Mouse (Mus musculus) stomach, postnatal 0 days (tissue): ENCODE data around the gene Tcap. TPM values are rescaled to one million over a fixed set of nuclear protein-coding genes. Genes with fewer than 3 reads are reported as not detected.

Experiments used
- ATAC-seq: fragments of 200-750 bp; cut with Nextera tagmentation; 2 replicates; pipeline ENCODE4 v1.8.0; 2017; ENCODE audit not compliant: low FRiP score, low TSS enrichment
- DNase-seq: peaks from one replicate; pipeline ENCODE4 v3.0.0-alpha.2; 2016; ENCODE audit warnings: low spot score
- H3K27ac ChIP-seq: fragments of 300-500 bp; sonication (generic); replicated peaks from 2 replicates; pipeline ENCODE4 v1.5.1; 2014; ENCODE audit warnings: mild to moderate bottlenecking, control low read depth
- H3K27me3 ChIP-seq: fragments of 300-500 bp; sonication (generic); 2 replicates; pipeline ENCODE4 v1.6.1; 2014; ENCODE audit warnings: low read length; ENCODE audit not compliant: control insufficient read depth, insufficient read depth
- H3K36me3 ChIP-seq: fragments of 300-500 bp; sonication (generic); 2 replicates; pipeline ENCODE4 v1.6.1; 2014; ENCODE audit warnings: low read length, mixed read lengths; ENCODE audit not compliant: control insufficient read depth, insufficient read depth
- H3K4me1 ChIP-seq: fragments of 300-500 bp; sonication (generic); replicated peaks from 2 replicates; pipeline ENCODE4 v1.6.1; 2014; ENCODE audit warnings: antibody characterized with exemption; ENCODE audit not compliant: control insufficient read depth, insufficient read depth
- H3K4me2 ChIP-seq: fragments of 300-500 bp; sonication (generic); replicated peaks from 2 replicates; pipeline ENCODE4 v1.6.1; 2014; ENCODE audit warnings: low read depth, mild to moderate bottlenecking, control low read depth, moderate library complexity
- H3K4me3 ChIP-seq: fragments of 300-500 bp; sonication (generic); 2 replicates; pipeline ENCODE4 v1.5.1; 2014; ENCODE audit warnings: low read depth, low read length, control low read depth
- H3K9ac ChIP-seq: fragments of 300-500 bp; sonication (generic); 2 replicates; pipeline ENCODE4 v1.6.1; 2014; ENCODE audit warnings: mild to moderate bottlenecking, low read length, control low read depth, mixed read lengths
- H3K9me3 ChIP-seq: fragments of 300-500 bp; sonication (generic); 2 replicates; pipeline ENCODE4 v1.6.1; 2016; ENCODE audit warnings: low read length; ENCODE audit not compliant: control insufficient read depth
- CTCF ChIP-seq: IDR thresholded peaks from 2 replicates; pipeline ENCODE4 v1.5.1; 2016; ENCODE audit warnings: antibody characterized with exemption, low read depth, mild to moderate bottlenecking, moderate library complexity
- EP300 ChIP-seq: optimal IDR thresholded peaks from 2 replicates; pipeline ENCODE3; 2016; ENCODE audit warnings: antibody characterized with exemption
- WGBS: fragments of 180-500 bp; shearing (Covaris S2); extraction: QIAGEN DNeasy Blood & Tissue Kit; methylation state at CpG from one replicate; pipeline ENCODE4 v1.1.7; 2014; 5-methylcytosine and 5-hydroxymethylcytosine counted together
- polyA plus RNA-seq: library from polyadenylated mRNA; unstranded; fragments of >200 nt; fragmentation: Nextera tagmentation; extraction: Ambion mirVana; gene quantifications from 2 replicates; pipeline ENCODE4 v1.2.1, GENCODE M21; 2015

Gene Tcap
- polyA plus RNA-seq, 1 experiment from 2014 or later: 0.13 TPM

- peak within 1 kb of the TSS; percentile 97 for H3K9ac ChIP-seq
- WGBS: under 1% methylated on average over 33 of the region's 49 CpGs
These were observed 28.7 kb downstream of the Tcap start, which contains the start of gene Erbb2 for GRCm38 (mm10) chr11:98412273-98412796. Gene Erbb2 (plus strand): TSS chr11:98412470.

GRCm38 (mm10) chr11:98412797-98413301 is 29.2 kb downstream of the Tcap start:
- DNase-seq: peak; percentile 62
- peak overlapping the region; percentile 97 for H3K9ac ChIP-seq
- TF ChIP-seq CTCF (no peak), EP300 (no peak)
- peak overlapping the region; percentile 78 for H3K4me2 ChIP-seq
- no peaks in the 10 kb centered on the region for H3K27me3 ChIP-seq
- no peaks in the 10 kb centered on the region for H3K36me3 ChIP-seq
- H3K27ac ChIP-seq: peak overlapping the region; percentile 97
- peaks cover 7% of the 10 kb centered on the region; the same call in 1 of the 2 replicates for H3K4me1 ChIP-seq
- 1% methylated on average over 37 of the region's 40 CpGs for WGBS
- peak; percentile 12 for ATAC-seq
- peak overlapping the region; percentile 100 for H3K4me3 ChIP-seq
- no peaks in the 10 kb centered on the region for H3K9me3 ChIP-seq

More at GRCm38 (mm10) chr11:98412273-98412796, 28.7 kb downstream of the Tcap start, which contains the start of gene Erbb2:
- Histone ChIP-seq H3K36me3 (no peaks in the 10 kb centered on the region), H3K9me3 (no peaks in the 10 kb centered on the region), H3K27ac (peak within 1 kb of the TSS; percentile 97), H3K27me3 (no peaks in the 10 kb centered on the region), H3K4me1 (peaks cover 7% of the 10 kb centered on the region; the same call in 1 of the 2 replicates), H3K4me2 (peak within 1 kb of the TSS; percentile 78), H3K4me3 (peak within 1 kb of the TSS; percentile 100)
- TF ChIP-seq CTCF: no peak
- TF ChIP-seq EP300: no peak
- DNase-seq (peak; percentile 97), ATAC-seq (peak; percentile 85)

- H3K4me1 ChIP-seq: peaks cover 7% of the 10 kb centered on the region; the same call in 1 of the 2 replicates
- DNase-seq: no peak
- H3K27ac ChIP-seq: peak overlapping the region; percentile 97
These were observed 30.1 kb downstream of the Tcap start for GRCm38 (mm10) chr11:98413731-98414130.

GRCm38 (mm10) chr11:98414162-98414561 is 30.6 kb downstream of the Tcap start:
- DNase-seq (no peak), ATAC-seq (no peak)
- H3K36me3 ChIP-seq: no peaks in the 10 kb centered on the region
- H3K4me3 ChIP-seq: peak overlapping the region; percentile 100
- TF ChIP-seq CTCF (no peak), EP300 (no peak)
- peak overlapping the region; percentile 97 for H3K9ac ChIP-seq
- WGBS: 22% methylated on average over 2 of the region's 2 CpGs
- H3K4me1 ChIP-seq: peaks cover 7% of the 10 kb centered on the region; the same call in 1 of the 2 replicates
- no peaks in the 10 kb centered on the region for H3K27me3 ChIP-seq
- H3K9me3 ChIP-seq: no peaks in the 10 kb centered on the region
- peak overlapping the region; percentile 78 for H3K4me2 ChIP-seq
- peak overlapping the region; percentile 97; the same call in 1 of the 2 replicates for H3K27ac ChIP-seq

More at GRCm38 (mm10) chr11:98413731-98414130, 30.1 kb downstream of the Tcap start:
- TF ChIP-seq CTCF (no peak), EP300 (no peak)
- H3K9me3 ChIP-seq: no peaks in the 10 kb centered on the region
- H3K27me3 ChIP-seq: no peaks in the 10 kb centered on the region
- H3K36me3 ChIP-seq: no peaks in the 10 kb centered on the region
- peak overlapping the region; percentile 78 for H3K4me2 ChIP-seq
- peak overlapping the region; percentile 100 for H3K4me3 ChIP-seq
- peak overlapping the region; percentile 97 for H3K9ac ChIP-seq
- no peak for ATAC-seq
- 10% methylated on average over 7 of the region's 7 CpGs for WGBS

GRCm38 (mm10) chr11:98417074-98417473 is 33.5 kb downstream of the Tcap start:
- TF ChIP-seq CTCF: no peak
- TF ChIP-seq EP300: no peak
- 60% methylated on average over 1 of the region's 1 CpGs for WGBS
- ATAC-seq: no peak
- H3K4me2 ChIP-seq: no peak overlapping the region
- H3K9me3 ChIP-seq: no peaks in the 10 kb centered on the region
- H3K4me1 ChIP-seq: 0 out of 2 replicates have a peak, but pooled peaks cover 4% of the 10 kb centered on the region
- no peaks in the 10 kb centered on the region for H3K27me3 ChIP-seq
- H3K9ac ChIP-seq: no peak overlapping the region
- DNase-seq: peak; percentile 59
- peak overlapping the region; percentile 45; the same call in 1 of the 2 replicates for H3K27ac ChIP-seq
- H3K4me3 ChIP-seq: no peak overlapping the region
- H3K36me3 ChIP-seq: peaks cover 3% of the 10 kb centered on the region

GRCm38 (mm10) chr11:98418273-98418672 is 34.7 kb downstream of the Tcap start:
- DNase-seq: no peak
- Histone ChIP-seq H3K27ac (peak overlapping the region; percentile 76), H3K4me1 (0 out of 2 replicates have a peak, but pooled peaks cover 4% of the 10 kb centered on the region), H3K4me3 (no peak overlapping the region), H3K9ac (no peak overlapping the region), H3K27me3 (no peaks in the 10 kb centered on the region), H3K36me3 (peaks cover 13% of the 10 kb centered on the region), H3K4me2 (no peak overlapping the region; the same call in 1 of the 2 replicates), H3K9me3 (no peaks in the 10 kb centered on the region)
- TF ChIP-seq EP300 (no peak), CTCF (no peak)
- no peak for ATAC-seq
- WGBS: 48% methylated on average over 6 of the region's 6 CpGs
